Mouse (Mus musculus) C2C12 (cell line): ENCODE results near the gene Josd2. TPM values are rescaled to one million over a fixed set of nuclear protein-coding genes. Genes with fewer than 3 reads are reported as not detected.

ENCODE experiments used
- H3K27me3 ChIP-seq: one replicate; pipeline ENCODE4 v1.6.1; 2011; ENCODE audit not compliant: control insufficient read depth, insufficient read depth, insufficient read length
- H3K36me3 ChIP-seq: one replicate; pipeline ENCODE4 v1.6.1; 2011; ENCODE audit not compliant: control insufficient read depth, insufficient read depth
- H3K4me3 ChIP-seq: one replicate; pipeline ENCODE4 v1.5.1; 2011; ENCODE audit warnings: mild to moderate bottlenecking, control low read depth; ENCODE audit not compliant: poor library complexity, insufficient read depth, severe bottlenecking
- H3K79me2 ChIP-seq: one replicate; pipeline ENCODE4 v1.6.1; 2011; ENCODE audit not compliant: control insufficient read depth, insufficient read depth
- H3K79me3 ChIP-seq: one replicate; pipeline ENCODE4 v1.6.1; 2011; ENCODE audit warnings: low read depth, control low read depth
- H3ac ChIP-seq: one replicate; pipeline ENCODE3; 2011; ENCODE audit warnings: low read depth; ENCODE audit not compliant: control insufficient read depth, insufficient read length
- CEBPB ChIP-seq: IDR thresholded peaks from one replicate; pipeline ENCODE4 v1.6.1; 2011; ENCODE audit warnings: low read depth, mild to moderate bottlenecking, control low read depth, moderate library complexity
- CTCF ChIP-seq: IDR thresholded peaks from one replicate; pipeline ENCODE4 v1.5.1; 2011; ENCODE audit not compliant: control insufficient read depth, insufficient read depth, insufficient read length
- FOSL1 ChIP-seq: IDR thresholded peaks from one replicate; pipeline ENCODE4 v1.8.0; 2011; ENCODE audit warnings: mild to moderate bottlenecking, low read length; ENCODE audit not compliant: poor library complexity, insufficient read depth, severe bottlenecking
- MAX ChIP-seq: IDR thresholded peaks from one replicate; pipeline ENCODE4 v1.6.1; 2011; ENCODE audit warnings: mild to moderate bottlenecking, control low read depth
- MYOD1 ChIP-seq: IDR thresholded peaks from one replicate; pipeline ENCODE4 v1.6.1; 2011; ENCODE audit warnings: low read depth; ENCODE audit not compliant: control insufficient read depth, insufficient read length
- MYOG ChIP-seq: IDR thresholded peaks from one replicate; pipeline ENCODE4 v1.6.1; 2011; ENCODE audit not compliant: control insufficient read depth, insufficient read length; ENCODE audit errors: extremely low read depth
- USF1 ChIP-seq: IDR thresholded peaks from one replicate; pipeline ENCODE4 v1.6.1; 2011; ENCODE audit warnings: low read depth, mild to moderate bottlenecking, control low read depth, moderate library complexity
- polyA plus RNA-seq: library from polyadenylated mRNA; unstranded; fragments of >200 nt; fragmentation: generic; extraction: Trizol; gene quantifications from one replicate; pipeline ENCODE4 v1.2.1, GENCODE M21; 2012; ENCODE audit warnings: missing spikeins

Gene Josd2
- polyA plus RNA-seq, 1 experiment = 77.5 TPM

- Histone ChIP-seq H3K27me3 (no peaks in the 10 kb centered on the region), H3ac (no peak overlapping the region), H3K79me2 (peaks cover 17% of the 10 kb centered on the region), H3K36me3 (no peaks in the 10 kb centered on the region), H3K4me3 (no peak overlapping the region), H3K79me3 (peaks cover 8% of the 10 kb centered on the region)
- TF ChIP-seq MYOD1 (no peak), MYOG (no peak), CTCF (no peak), CEBPB (no peak), USF1 (no peak), FOSL1 (no peak)
Measured at GRCm38 (mm10) chr7:44490281-44490680, 22.5 kb downstream of the Josd2 start.

GRCm38 (mm10) chr7:44491391-44491790, 23.6 kb downstream of the Josd2 start:
- Histone ChIP-seq H3ac (no peak overlapping the region), H3K79me3 (peaks cover 13% of the 10 kb centered on the region), H3K36me3 (no peaks in the 10 kb centered on the region), H3K27me3 (no peaks in the 10 kb centered on the region), H3K79me2 (peaks cover 23% of the 10 kb centered on the region), H3K4me3 (no peak overlapping the region)
- TF ChIP-seq CEBPB = no peak
- no peak for TF ChIP-seq MYOD1
- no peak for TF ChIP-seq CTCF
- no peak for TF ChIP-seq FOSL1
- no peak for TF ChIP-seq MYOG
- no peak for TF ChIP-seq MAX
- no peak for TF ChIP-seq USF1

- Histone ChIP-seq H3K79me3 (peaks cover 13% of the 10 kb centered on the region), H3ac (no peak overlapping the region), H3K36me3 (no peaks in the 10 kb centered on the region), H3K79me2 (peaks cover 23% of the 10 kb centered on the region), H3K4me3 (no peak overlapping the region), H3K27me3 (no peaks in the 10 kb centered on the region)
- TF ChIP-seq CTCF (no peak), CEBPB (no peak), MYOG (no peak), USF1 (no peak), MYOD1 (no peak), FOSL1 (no peak), MAX (no peak)
Measured at GRCm38 (mm10) chr7:44492166-44492826, 24.5 kb downstream of the Josd2 start.

GRCm38 (mm10) chr7:44494681-44495080, 26.9 kb downstream of the Josd2 start:
- Histone ChIP-seq H3K79me2 (peaks cover 23% of the 10 kb centered on the region), H3ac (no peak overlapping the region), H3K79me3 (peaks cover 13% of the 10 kb centered on the region), H3K36me3 (no peaks in the 10 kb centered on the region), H3K27me3 (no peaks in the 10 kb centered on the region), H3K4me3 (no peak overlapping the region)
- no peak for TF ChIP-seq USF1
- TF ChIP-seq FOSL1 = no peak
- TF ChIP-seq MYOD1 = no peak
- no peak for TF ChIP-seq CEBPB
- TF ChIP-seq CTCF = no peak
- TF ChIP-seq MYOG = no peak
- no peak for TF ChIP-seq MAX

- H3ac ChIP-seq = no peak overlapping the region
- no peaks in the 10 kb centered on the region for H3K36me3 ChIP-seq
- TF ChIP-seq CTCF = no peak
- no peak for TF ChIP-seq MAX
- no peak for TF ChIP-seq USF1
- no peaks in the 10 kb centered on the region for H3K27me3 ChIP-seq
- peaks cover 13% of the 10 kb centered on the region for H3K79me3 ChIP-seq
- H3K4me3 ChIP-seq = peak overlapping the region; percentile 39
- peaks cover 23% of the 10 kb centered on the region for H3K79me2 ChIP-seq
Measured at GRCm38 (mm10) chr7:44495086-44495485, 27.3 kb downstream of the Josd2 start.

GRCm38 (mm10) chr7:44495992-44496770, 28.4 kb downstream of the Josd2 start, which contains the start of the genes Emc10 and Fam71e1:
Gene Emc10 (minus strand): TSS chr7:44496529.
Gene Fam71e1 (plus strand): TSS chr7:44496581.
- Histone ChIP-seq H3ac (peak within 1 kb of the TSS; percentile 73), H3K79me2 (peaks cover 23% of the 10 kb centered on the region), H3K4me3 (peak within 1 kb of the TSS; percentile 43), H3K27me3 (no peaks in the 10 kb centered on the region), H3K79me3 (peaks cover 13% of the 10 kb centered on the region), H3K36me3 (no peaks in the 10 kb centered on the region)
- TF ChIP-seq USF1 (no peak), CTCF (no peak), MAX (no peak), CEBPB (no peak), MYOG (no peak), MYOD1 (no peak), FOSL1 (no peak)
